Mouse (Mus musculus) kidney, embryonic 16.5 days (tissue): ENCODE measurements around the gene Fzd2. TPM values are rescaled to one million over a fixed set of nuclear protein-coding genes. Genes with fewer than 3 reads are reported as not detected.

Source experiments
- ATAC-seq: fragments of 200-750 bp; cut with Nextera tagmentation; 2 replicates; pipeline ENCODE4 v1.8.0; 2017; ENCODE audit warnings: moderate TSS enrichment; ENCODE audit not compliant: low FRiP score, low TSS enrichment
- H3K27ac ChIP-seq: fragments of 300-500 bp; sonication (generic); 2 replicates; pipeline ENCODE4 v1.5.1; 2014; ENCODE audit warnings: low read length
- H3K27me3 ChIP-seq: fragments of 300-500 bp; sonication (generic); 2 replicates; pipeline ENCODE4 v1.6.1; 2014; ENCODE audit warnings: low read length, control low read depth, mixed read lengths; ENCODE audit not compliant: insufficient read depth
- H3K36me3 ChIP-seq: fragments of 300-500 bp; sonication (generic); 2 replicates; pipeline ENCODE4 v1.6.1; 2014; ENCODE audit warnings: low read length, control low read depth, mixed read lengths; ENCODE audit not compliant: insufficient read depth
- H3K4me1 ChIP-seq: fragments of 300-500 bp; sonication (generic); 2 replicates; pipeline ENCODE4 v1.6.1; 2014; ENCODE audit warnings: low read length, control low read depth, mixed read lengths; ENCODE audit not compliant: insufficient read depth
- H3K4me2 ChIP-seq: fragments of 300-500 bp; sonication (generic); replicated peaks from 2 replicates; pipeline ENCODE4 v1.6.1; 2014; ENCODE audit warnings: low read depth, low read length
- H3K4me3 ChIP-seq: fragments of 300-500 bp; sonication (generic); 2 replicates; pipeline ENCODE4 v1.5.1; 2014; ENCODE audit warnings: mild to moderate bottlenecking, low read length
- H3K9ac ChIP-seq: fragments of 300-500 bp; sonication (generic); replicated peaks from 2 replicates; pipeline ENCODE4 v1.6.1; 2014; ENCODE audit warnings: low read length
- H3K9me3 ChIP-seq: fragments of 300-500 bp; sonication (generic); 2 replicates; pipeline ENCODE4 v1.6.1; 2016; ENCODE audit warnings: low read length, control low read depth
- WGBS: fragments of 180-500 bp; shearing (Covaris S2); extraction: QIAGEN DNeasy Blood & Tissue Kit; methylation state at CpG from one replicate; pipeline ENCODE4 v1.1.7; 2014; 5-methylcytosine and 5-hydroxymethylcytosine counted together
- polyA plus RNA-seq: library from polyadenylated mRNA; unstranded; fragments of >200 nt; fragmentation: Nextera tagmentation; extraction: Ambion mirVana; gene quantifications from 2 replicates; pipeline ENCODE4 v1.2.1, GENCODE M21; 2015

Fzd2 gene
- polyA plus RNA-seq, 1 experiment from 2014 or later = 27.2 TPM

GRCm38 (mm10) chr11:102630731-102631130, 26.5 kb downstream of the Fzd2 start:
- no peak for ATAC-seq
- no peaks in the 10 kb centered on the region for H3K36me3 ChIP-seq
- no peaks in the 10 kb centered on the region for H3K9me3 ChIP-seq
- H3K4me3 ChIP-seq = no peak overlapping the region
- H3K4me2 ChIP-seq = no peak overlapping the region
- H3K27me3 ChIP-seq = no peaks in the 10 kb centered on the region
- H3K4me1 ChIP-seq = peaks cover 36% of the 10 kb centered on the region
- WGBS = 18% methylated on average over 7 of the region's 7 CpGs
- H3K27ac ChIP-seq = peak overlapping the region; percentile 71; the same call in 1 of the 2 replicates
- no peak overlapping the region for H3K9ac ChIP-seq

DNA sequence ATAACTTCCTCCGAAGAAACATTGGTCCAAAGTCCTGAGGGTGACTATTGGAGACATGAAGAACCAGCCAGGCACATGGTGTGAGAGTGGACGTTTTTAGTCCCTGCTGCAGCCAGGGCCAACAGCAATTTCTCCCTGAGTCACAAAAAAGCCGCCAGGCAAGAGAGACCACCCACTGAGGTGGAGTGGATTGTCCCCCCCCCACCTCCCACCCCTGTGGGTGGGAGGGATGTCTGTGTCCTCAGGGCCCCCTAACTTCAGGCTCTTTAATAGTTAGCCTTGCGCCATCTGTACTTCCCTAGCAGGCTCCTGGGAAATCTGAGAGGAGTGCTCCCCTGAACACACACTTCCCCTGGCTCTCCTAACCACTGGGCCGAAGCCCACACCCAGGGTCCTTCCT, 27.0 kb downstream of the Fzd2 start:
- H3K9me3 ChIP-seq = no peaks in the 10 kb centered on the region
- no peaks in the 10 kb centered on the region for H3K36me3 ChIP-seq
- peaks cover 36% of the 10 kb centered on the region for H3K4me1 ChIP-seq
- H3K27me3 ChIP-seq = no peaks in the 10 kb centered on the region
- H3K9ac ChIP-seq = no peak overlapping the region
- peak overlapping the region; percentile 71; the same call in 1 of the 2 replicates for H3K27ac ChIP-seq
- no peak overlapping the region for H3K4me3 ChIP-seq
- no peak overlapping the region for H3K4me2 ChIP-seq
- WGBS = 21% methylated on average over 5 of the region's 5 CpGs
- no peak for ATAC-seq

- no peaks in the 10 kb centered on the region for H3K27me3 ChIP-seq
- WGBS = 1% methylated on average over 8 of the region's 13 CpGs
- peak overlapping the region; percentile 78 for H3K27ac ChIP-seq
- no peaks in the 10 kb centered on the region for H3K36me3 ChIP-seq
- no peak; the same call in 1 of the 2 replicates for ATAC-seq
- no peaks in the 10 kb centered on the region for H3K9me3 ChIP-seq
- peaks cover 36% of the 10 kb centered on the region for H3K4me1 ChIP-seq
- peak overlapping the region; percentile 20 for H3K4me3 ChIP-seq
- peak overlapping the region; percentile 51 for H3K4me2 ChIP-seq
- peak overlapping the region; percentile 61 for H3K9ac ChIP-seq
These were observed 28.5 kb downstream of the Fzd2 start for GRCm38 (mm10) chr11:102632725-102633124.

DNA sequence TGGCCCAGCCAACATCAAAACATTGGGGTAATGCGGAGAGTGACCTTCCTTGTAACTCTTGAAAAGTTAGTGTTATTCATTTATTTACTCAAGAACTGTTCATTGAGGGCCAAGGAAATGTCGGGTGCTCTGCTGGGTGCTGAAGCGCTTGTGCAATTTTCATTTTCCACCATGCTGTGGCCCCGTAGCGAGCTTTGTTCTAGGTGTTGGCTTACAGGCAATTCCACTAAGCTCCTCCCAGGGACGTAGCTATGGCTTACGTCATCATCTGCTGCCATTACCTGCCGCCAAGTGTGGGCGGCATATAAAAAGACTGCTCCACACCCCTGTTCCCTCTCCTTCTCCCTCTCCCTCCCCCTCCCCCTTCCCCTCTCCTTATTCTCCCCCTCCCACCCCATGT, 29.2 kb downstream of the Fzd2 start:
- ATAC-seq = peak; percentile 30; the same call in 1 of the 2 replicates
- Histone ChIP-seq H3K4me1 (peaks cover 34% of the 10 kb centered on the region), H3K27me3 (no peaks in the 10 kb centered on the region), H3K27ac (peak overlapping the region; percentile 78), H3K9ac (peak overlapping the region; percentile 61), H3K4me3 (peak overlapping the region; percentile 20), H3K36me3 (no peaks in the 10 kb centered on the region), H3K4me2 (peak overlapping the region; percentile 51), H3K9me3 (no peaks in the 10 kb centered on the region)
- 9% methylated on average over 9 of the region's 9 CpGs for WGBS

- no peak for ATAC-seq
- Histone ChIP-seq H3K27ac (no peak overlapping the region), H3K4me2 (no peak overlapping the region), H3K9me3 (no peaks in the 10 kb centered on the region), H3K9ac (no peak overlapping the region), H3K27me3 (no peaks in the 10 kb centered on the region; the same call in 1 of the 2 replicates), H3K4me3 (no peak overlapping the region), H3K4me1 (peaks cover 19% of the 10 kb centered on the region), H3K36me3 (no peaks in the 10 kb centered on the region)
- WGBS = 59% methylated on average over 12 of the region's 12 CpGs
These were observed 32.7 kb downstream of the Fzd2 start for GRCm38 (mm10) chr11:102636887-102637286.

DNA sequence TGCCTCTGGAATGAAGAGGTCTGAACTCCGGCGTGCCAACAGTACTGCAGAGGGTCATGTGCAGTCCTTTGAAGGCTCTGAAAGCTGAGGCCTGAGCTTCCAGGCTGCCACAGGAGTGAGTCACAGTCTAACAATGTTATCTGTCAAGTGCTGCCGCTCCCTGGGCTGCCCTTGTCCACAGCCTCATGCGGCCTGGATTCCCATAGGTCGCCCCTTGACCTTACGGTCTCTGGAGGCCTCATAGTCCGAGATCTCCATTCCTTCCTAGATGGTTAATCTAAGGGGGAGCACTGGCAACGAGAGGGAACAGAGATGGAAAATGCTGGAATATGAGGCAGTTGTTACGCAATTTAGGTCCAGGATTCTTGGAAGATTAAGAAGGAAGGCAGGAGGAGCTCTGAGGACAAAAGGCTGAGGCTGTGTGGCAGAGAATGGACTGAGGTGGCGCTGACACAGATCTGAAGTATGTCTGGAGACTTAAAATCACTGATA, 39.7 kb downstream of the Fzd2 start:
- H3K36me3 ChIP-seq = no peaks in the 10 kb centered on the region
- ATAC-seq = no peak
- H3K27ac ChIP-seq = no peak overlapping the region
- H3K4me3 ChIP-seq = no peak overlapping the region
- no peak overlapping the region for H3K9ac ChIP-seq
- no peaks in the 10 kb centered on the region for H3K27me3 ChIP-seq
- WGBS = 44% methylated on average over 10 of the region's 10 CpGs
- no peak overlapping the region for H3K4me2 ChIP-seq
- H3K4me1 ChIP-seq = no peaks in the 10 kb centered on the region; the same call in 1 of the 2 replicates
- H3K9me3 ChIP-seq = no peaks in the 10 kb centered on the region

DNA sequence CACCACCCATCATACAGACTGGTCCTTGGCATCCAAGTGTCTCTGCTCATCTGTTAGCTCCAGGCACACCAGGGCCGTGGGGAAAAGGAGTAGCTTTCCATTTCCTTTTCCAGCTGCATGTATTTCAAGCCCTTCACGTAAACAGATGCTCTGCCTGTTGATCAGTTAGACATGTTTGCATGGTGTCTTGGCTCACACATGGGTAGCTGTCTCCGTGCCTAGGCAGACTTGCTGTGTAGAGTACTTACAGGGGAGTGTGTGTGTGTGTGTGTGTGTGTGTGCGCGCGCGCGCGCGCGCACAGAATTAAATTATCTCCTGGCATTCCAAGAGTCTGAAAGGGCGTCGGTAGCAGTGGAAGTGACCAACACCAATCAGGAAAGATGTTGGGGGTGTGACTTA, 42.0 kb downstream of the Fzd2 start:
- no peaks in the 10 kb centered on the region for H3K36me3 ChIP-seq
- H3K4me2 ChIP-seq = no peak overlapping the region
- no peak overlapping the region for H3K27ac ChIP-seq
- H3K4me1 ChIP-seq = no peaks in the 10 kb centered on the region
- H3K9ac ChIP-seq = no peak overlapping the region
- H3K27me3 ChIP-seq = no peaks in the 10 kb centered on the region
- no peak overlapping the region for H3K4me3 ChIP-seq
- no peak for ATAC-seq
- 86% methylated on average over 13 of the region's 13 CpGs for WGBS
- H3K9me3 ChIP-seq = no peaks in the 10 kb centered on the region

DNA sequence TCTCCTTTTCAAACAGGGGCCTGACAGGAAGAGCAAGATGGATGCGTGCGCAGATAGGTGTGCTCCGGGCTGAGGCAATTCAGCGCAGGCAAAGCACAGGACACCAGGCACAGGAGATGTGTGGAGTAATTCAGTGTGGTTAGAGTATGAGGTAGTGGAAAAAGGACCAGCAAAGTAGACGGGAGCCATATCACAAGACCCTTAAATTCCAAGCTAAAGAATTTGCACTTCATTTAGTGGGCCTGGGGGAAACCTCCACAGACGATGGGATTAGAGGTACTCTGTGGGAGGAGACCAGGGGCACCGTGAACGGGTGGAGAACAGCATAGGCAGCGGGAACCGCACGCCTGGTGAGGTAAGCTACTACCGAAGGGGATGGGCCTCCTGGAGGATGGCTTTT, 43.7 kb downstream of the Fzd2 start:
- 64% methylated on average over 12 of the region's 12 CpGs for WGBS
- no peaks in the 10 kb centered on the region for H3K4me1 ChIP-seq
- no peak overlapping the region for H3K9ac ChIP-seq

DNA sequence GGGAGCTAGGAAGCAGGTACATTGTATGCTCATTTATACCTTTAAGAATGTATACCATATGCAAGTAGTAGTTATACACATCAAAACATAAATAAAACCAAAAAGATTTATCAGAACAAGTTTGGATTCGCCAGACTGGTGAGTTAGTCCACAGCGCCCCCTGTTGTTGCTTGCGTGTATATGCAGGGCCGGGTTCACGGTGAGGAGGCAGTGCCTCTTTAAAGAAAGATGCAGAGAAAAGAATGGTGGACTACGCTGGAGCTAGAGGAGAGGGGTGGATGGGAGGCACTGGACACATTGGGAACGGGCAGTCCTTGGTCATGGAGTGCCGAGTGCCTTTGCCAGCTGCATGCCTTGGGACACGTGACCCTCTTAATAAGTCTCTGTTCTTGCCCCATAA, 47.2 kb downstream of the Fzd2 start:
- no peaks in the 10 kb centered on the region for H3K36me3 ChIP-seq
- WGBS = 4% methylated on average over 9 of the region's 9 CpGs
- no peak overlapping the region for H3K4me3 ChIP-seq
- no peak overlapping the region for H3K9ac ChIP-seq
- no peaks in the 10 kb centered on the region for H3K4me1 ChIP-seq
- no peak overlapping the region for H3K27ac ChIP-seq
- 0 out of 2 replicates have a peak, but pooled peaks have one; percentile 15 for ATAC-seq
- no peak overlapping the region for H3K4me2 ChIP-seq
- no peaks in the 10 kb centered on the region for H3K9me3 ChIP-seq
- no peaks in the 10 kb centered on the region for H3K27me3 ChIP-seq

More for the DNA sequence above, 43.7 kb downstream of the Fzd2 start:
- Histone ChIP-seq H3K36me3 (no peaks in the 10 kb centered on the region), H3K9me3 (no peaks in the 10 kb centered on the region), H3K27ac (no peak overlapping the region), H3K4me3 (no peak overlapping the region), H3K27me3 (no peaks in the 10 kb centered on the region), H3K4me2 (no peak overlapping the region)
- ATAC-seq = no peak

- Histone ChIP-seq H3K9ac (no peak overlapping the region), H3K27ac (no peak overlapping the region), H3K4me1 (no peaks in the 10 kb centered on the region), H3K27me3 (no peaks in the 10 kb centered on the region), H3K4me3 (no peak overlapping the region), H3K9me3 (no peaks in the 10 kb centered on the region), H3K4me2 (no peak overlapping the region), H3K36me3 (no peaks in the 10 kb centered on the region)
- WGBS = 67% methylated on average over 3 of the region's 3 CpGs
- no peak for ATAC-seq
These were observed 48.6 kb downstream of the Fzd2 start for GRCm38 (mm10) chr11:102652844-102653243.
